Mouse (Mus musculus) cerebellum, postnatal 10 days (tissue): ENCODE measurements around the gene Sept7.
"Not testable (repeated sequence)": the region's sequence is repeated elsewhere in the genome, so short reads cannot be mapped to it uniquely, and the experiment has no call there.

ENCODE experiments used
- DNase-seq, 2 experiments: peaks; one replicate each; pipeline ENCODE4 v3.0.0; 2021; ENCODE audit warnings: mixed read lengths in 2 of 2

Sept7 gene

GRCm38 (mm10) chr9:25252283-25252726, at the start of gene Sept7:
Sept7 (plus strand) TSS chr9:25252439.
- peak; percentile 99 for DNase-seq

GRCm38 (mm10) chr9:25208087-25208803, 44.0 kb upstream of the Sept7 start:
- no peak for DNase-seq

- peak in 1 of 2 experiments; percentile 2 for DNase-seq
Observed at GRCm38 (mm10) chr9:25212309-25213163, 39.7 kb upstream of the Sept7 start.

GRCm38 (mm10) chr9:25213164-25213557, 39.1 kb upstream of the Sept7 start:
- no peak for DNase-seq

GRCm38 (mm10) chr9:25215411-25215810, 36.8 kb upstream of the Sept7 start:
- no peak for DNase-seq

GRCm38 (mm10) chr9:25216210-25216609, 36.0 kb upstream of the Sept7 start:
- no peak for DNase-seq

- DNase-seq = no peak
Observed at GRCm38 (mm10) chr9:25218954-25219353, 33.3 kb upstream of the Sept7 start.

GRCm38 (mm10) chr9:25219882-25220281, 32.4 kb upstream of the Sept7 start:
- DNase-seq = no peak

GRCm38 (mm10) chr9:25224959-25225358, 27.3 kb upstream of the Sept7 start:
- DNase-seq = peak; percentile 3 to 12

GRCm38 (mm10) chr9:25229740-25230139, 22.5 kb upstream of the Sept7 start:
- no peak for DNase-seq

- DNase-seq = no peak
Observed at GRCm38 (mm10) chr9:25230213-25231039, 21.8 kb upstream of the Sept7 start.

- DNase-seq = no peak
Observed at GRCm38 (mm10) chr9:25241065-25241464, 11.2 kb upstream of the Sept7 start.

- DNase-seq = not testable (repeated sequence)
Observed at GRCm38 (mm10) chr9:25241783-25242182, 10.5 kb upstream of the Sept7 start.

GRCm38 (mm10) chr9:25242266-25242665, 10.0 kb upstream of the Sept7 start:
- DNase-seq = no peak

- no peak for DNase-seq
Observed at GRCm38 (mm10) chr9:25243926-25244657, 8.1 kb upstream of the Sept7 start.

- no peak for DNase-seq
Observed at GRCm38 (mm10) chr9:25245125-25245524, 7.1 kb upstream of the Sept7 start.

- no peak for DNase-seq
Observed at GRCm38 (mm10) chr9:25246508-25246907, 5.7 kb upstream of the Sept7 start.

- no peak for DNase-seq
Observed at GRCm38 (mm10) chr9:25251174-25251573, 1.1 kb upstream of the Sept7 start.

- peak; percentile 95 to 96 for DNase-seq
Observed at GRCm38 (mm10) chr9:25251611-25252282, 492 bp upstream of the Sept7 start.

GRCm38 (mm10) chr9:25252759-25253477, 679 bp downstream of the Sept7 start:
- peak; percentile 85 to 87 for DNase-seq

GRCm38 (mm10) chr9:25253478-25253824, 1.2 kb downstream of the Sept7 start:
- DNase-seq = no peak
